Mouse (Mus musculus): ENCODE results near the gene Nrcam. TPM values are rescaled to one million over a fixed set of nuclear protein-coding genes. Genes with fewer than 3 reads are reported as not detected.

Nrcam gene
- total RNA-seq, 2 experiments from 2014 or later: 0.32 to 0.45 TPM

- DNase-seq: no peak
These were observed 26.4 kb downstream of the Nrcam start for GRCm38 (mm10) chr12:44355116-44355515.

DNA sequence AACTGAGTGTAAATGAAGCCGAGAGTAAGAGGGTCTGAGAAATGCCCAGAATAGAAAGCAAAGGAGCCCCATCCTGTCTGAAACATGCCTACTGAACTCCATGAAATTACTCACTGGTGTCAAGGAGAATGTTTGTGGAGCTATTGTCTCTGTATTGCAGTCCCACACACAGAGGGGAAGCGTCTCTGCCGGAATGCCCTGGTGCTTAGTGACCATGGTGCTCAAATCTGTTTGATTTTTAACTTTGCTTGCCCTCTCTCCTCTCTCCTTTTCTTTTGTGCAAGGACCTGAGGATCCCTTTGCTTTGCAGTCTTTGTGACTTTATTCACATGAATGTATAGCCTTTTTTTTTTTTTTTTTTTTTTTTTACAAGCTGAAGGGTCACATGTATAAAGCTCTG, 28.8 kb downstream of the Nrcam start:
- intact Hi-C loops (cut with DNase I): no loop called here
- no peak for DNase-seq

More at GRCm38 (mm10) chr12:44355116-44355515, 26.4 kb downstream of the Nrcam start:
- intact Hi-C loops (cut with DNase I): no loop called here

DNA sequence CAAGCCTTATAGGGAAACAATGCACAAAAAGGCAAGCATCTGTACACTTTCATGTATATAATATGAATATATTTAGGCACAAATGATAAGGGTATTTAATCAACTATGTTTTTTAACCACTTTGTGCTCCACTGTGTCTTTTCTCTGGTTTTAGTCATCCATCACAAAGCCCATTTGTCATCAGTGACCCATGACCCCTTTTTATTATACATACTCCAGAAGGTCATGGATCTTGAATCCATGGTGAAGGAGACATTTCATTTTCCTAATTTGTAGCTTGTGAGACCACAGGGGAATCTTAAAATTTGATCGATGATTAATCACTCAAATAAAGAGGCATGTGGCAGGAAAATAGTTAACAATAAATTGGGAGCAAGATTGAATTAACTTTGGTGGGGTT, 29.2 kb downstream of the Nrcam start:
- intact Hi-C loops (cut with DNase I): no loop called here
- DNase-seq: no peak

DNA sequence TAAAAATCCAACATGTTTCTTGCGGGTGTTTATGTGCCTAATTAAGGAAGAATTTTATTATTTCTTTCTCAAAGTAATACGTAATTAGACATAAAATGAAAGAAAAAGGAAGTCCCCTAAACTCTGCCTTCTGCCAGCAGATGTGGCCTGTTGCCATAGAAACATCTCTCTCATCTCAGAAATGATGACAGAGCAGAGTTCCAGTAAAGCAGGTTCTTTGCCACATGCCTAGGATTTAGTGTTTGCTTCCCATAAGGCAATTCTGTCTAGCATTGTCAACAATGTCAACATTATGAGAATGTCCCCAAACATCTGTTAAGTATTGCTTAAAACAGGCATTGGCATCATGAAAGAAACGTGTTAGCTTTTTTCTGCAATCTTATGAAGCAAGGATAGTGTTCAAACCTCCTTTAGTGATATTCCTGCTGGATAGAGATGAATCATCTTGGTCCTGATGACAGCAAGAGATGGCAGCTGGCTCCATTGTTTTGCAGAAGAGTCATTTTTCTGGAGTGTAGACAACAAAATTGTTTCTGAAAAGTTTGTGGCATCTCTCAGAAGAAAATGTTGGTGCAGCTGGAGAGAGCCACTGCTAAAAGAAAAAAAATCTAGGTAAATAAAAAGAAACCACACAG, 42.5 kb downstream of the Nrcam start:
- DNase-seq: no peak
- intact Hi-C loops (cut with DNase I): no loop called here

GRCm38 (mm10) chr12:44375956-44376355, 47.3 kb downstream of the Nrcam start:
- intact Hi-C loops (cut with DNase I): no loop called here
- DNase-seq: no peak

- intact Hi-C loops (cut with DNase I): no loop called here
These were observed 49.9 kb downstream of the Nrcam start for GRCm38 (mm10) chr12:44378431-44379161.

GRCm38 (mm10) chr12:44380805-44381204, 52.1 kb downstream of the Nrcam start:
- intact Hi-C loops (cut with DNase I): no loop called here
- no peak for DNase-seq

More at GRCm38 (mm10) chr12:44378431-44379161, 49.9 kb downstream of the Nrcam start:
- DNase-seq: no peak

DNA sequence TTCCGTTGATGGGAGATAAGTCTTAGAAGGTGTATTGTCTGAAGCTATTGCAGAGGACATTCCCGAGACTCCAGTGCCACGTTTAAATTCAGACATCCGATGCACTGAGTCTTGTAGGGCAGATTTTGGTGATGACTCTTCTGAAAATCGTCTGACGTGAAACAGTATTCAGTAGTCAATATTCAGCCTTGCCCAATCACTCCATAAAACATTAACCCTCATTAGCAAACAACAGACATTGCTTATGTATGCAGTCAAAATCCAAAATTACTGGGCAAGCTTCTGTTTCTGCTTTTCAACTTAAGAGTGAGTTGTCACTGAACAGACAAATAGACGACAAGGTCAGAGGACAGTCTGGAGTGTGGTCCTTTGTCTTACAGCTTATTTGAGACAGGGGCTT, 57.7 kb downstream of the Nrcam start:
- intact Hi-C loops (cut with DNase I): no loop called here
- DNase-seq: no peak

- intact Hi-C loops (cut with DNase I): no loop called here
- DNase-seq: no peak
These were observed 59.5 kb downstream of the Nrcam start for GRCm38 (mm10) chr12:44388220-44388619.

- no peak for DNase-seq
- intact Hi-C loops (cut with DNase I): no loop called here
These were observed 61.9 kb downstream of the Nrcam start for GRCm38 (mm10) chr12:44390391-44391137.

GRCm38 (mm10) chr12:44394901-44395300, 66.2 kb downstream of the Nrcam start:
- intact Hi-C loops (cut with DNase I): no loop called here
- DNase-seq: no peak

DNA sequence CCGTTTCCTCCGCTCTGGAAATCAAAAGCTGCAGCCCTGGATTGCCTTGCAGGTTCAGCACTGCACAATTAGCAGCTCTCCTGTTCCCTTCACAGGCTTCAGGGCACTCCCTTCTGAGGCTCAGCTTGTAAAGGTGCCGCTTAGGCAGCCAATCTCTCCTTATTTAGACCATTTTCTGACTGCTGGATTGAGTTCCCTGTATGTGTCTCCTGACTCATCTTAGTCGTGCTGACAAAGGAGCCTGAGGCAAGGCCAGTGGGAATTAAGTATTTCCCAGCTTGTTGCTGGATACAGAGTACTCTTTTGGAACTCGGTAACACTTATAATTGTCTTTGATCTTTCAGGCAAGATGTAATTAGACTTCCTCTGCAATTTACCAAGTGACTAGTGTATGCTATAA, 69.1 kb downstream of the Nrcam start:
- no peak for DNase-seq
- intact Hi-C loops (cut with DNase I): no loop called here

DNA sequence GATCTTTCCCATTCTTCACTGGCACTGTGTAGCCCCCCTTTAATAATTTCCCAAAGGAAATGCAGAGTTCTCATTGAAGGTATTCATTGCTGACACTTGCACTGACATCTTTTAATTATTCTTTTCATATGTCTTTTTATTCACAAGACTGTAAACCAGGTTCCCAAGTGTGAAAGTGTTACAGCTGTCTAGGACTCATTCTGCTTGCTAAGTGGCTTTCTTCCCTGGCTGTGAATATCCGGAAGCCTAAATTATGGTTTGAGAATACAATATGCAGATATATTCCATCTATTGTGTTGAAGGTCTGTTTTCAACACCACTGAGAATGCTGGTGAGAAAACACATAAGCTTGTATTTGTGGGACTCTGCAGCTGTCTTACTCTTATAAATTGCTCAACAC, 73.4 kb downstream of the Nrcam start:
- intact Hi-C loops (cut with DNase I): no loop called here
- no peak for DNase-seq

DNA sequence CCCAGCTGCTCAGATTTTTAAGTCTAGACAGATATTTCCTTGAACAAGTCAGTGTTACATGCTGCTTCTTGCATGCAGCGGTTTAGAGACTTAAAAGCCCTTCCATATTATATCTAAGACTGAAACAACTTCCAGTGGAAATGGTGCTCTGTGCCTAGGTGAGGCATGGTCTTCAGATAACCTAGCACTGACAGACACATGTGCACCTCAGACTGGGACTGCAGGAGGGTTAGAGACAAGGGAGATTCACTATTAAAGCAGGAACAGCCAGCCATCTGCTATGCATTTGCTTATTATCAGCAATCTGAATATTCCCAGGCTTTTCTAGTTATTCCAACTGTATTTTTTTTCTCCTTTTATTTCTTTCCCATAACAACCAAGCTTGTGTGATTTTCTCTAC, 74.6 kb downstream of the Nrcam start:
- no peak for DNase-seq
- intact Hi-C loops (cut with DNase I): no loop called here

GRCm38 (mm10) chr12:44403731-44404424, 75.2 kb downstream of the Nrcam start:
- intact Hi-C loops (cut with DNase I): no loop called here
- DNase-seq: no peak

- DNase-seq: no peak
- intact Hi-C loops (cut with DNase I): no loop called here
These were observed 81.1 kb downstream of the Nrcam start for GRCm38 (mm10) chr12:44409786-44410185.

DNA sequence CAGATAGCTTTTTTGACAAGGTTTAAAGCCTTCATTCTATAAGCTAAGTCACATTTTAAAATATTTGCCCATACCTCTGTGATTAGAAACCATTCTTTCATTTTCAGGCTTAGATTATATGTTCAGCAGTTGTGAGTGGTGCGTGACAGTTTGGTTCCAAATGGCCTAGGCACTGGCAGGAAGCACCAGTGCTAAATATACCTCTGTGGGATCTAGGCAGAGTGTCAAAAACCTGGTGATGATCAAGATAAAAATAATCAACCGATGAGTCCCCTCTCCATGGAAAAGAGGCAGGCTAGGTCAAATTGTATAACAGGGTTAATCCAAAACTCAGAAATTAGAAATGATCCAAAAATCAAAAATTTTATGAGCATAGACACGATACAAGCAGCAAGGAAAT, 82.3 kb downstream of the Nrcam start:
- intact Hi-C loops (cut with DNase I): no loop called here
- DNase-seq: no peak

DNA sequence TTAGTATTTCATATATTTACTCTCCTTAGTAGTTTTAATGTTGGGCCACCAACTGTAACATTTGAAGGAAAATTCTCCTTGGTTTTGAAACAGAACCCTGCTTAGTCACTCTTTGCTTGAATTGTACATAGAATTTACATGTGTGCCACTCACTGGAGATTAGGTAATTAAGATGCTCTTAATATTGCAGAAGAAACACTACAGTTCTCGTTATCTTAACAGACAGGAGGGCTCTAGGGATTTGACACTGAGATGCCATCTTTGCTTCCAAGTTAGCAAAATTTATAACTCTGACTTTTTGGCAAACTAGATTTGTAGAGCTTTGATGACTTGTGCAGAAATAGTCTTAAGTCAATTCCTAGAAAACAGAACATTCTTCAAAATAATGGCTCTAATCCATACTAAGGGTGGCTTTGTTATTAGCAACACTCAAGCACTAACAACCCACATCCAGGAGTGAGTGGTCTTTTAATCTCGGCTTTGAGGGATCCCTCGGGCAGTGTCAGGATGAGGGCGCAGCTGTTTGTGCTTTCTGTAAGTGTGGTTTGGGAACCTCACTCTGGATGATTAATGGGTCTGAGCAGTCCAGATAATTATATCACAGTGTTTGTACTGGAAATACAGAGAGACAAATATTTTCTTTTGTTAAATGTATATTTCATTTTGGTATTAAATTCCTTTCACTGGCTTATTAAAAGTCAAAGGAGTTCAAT, 93.6 kb downstream of the Nrcam start:
- intact Hi-C loops (cut with DNase I): no loop called here
- DNase-seq: no peak

GRCm38 (mm10) chr12:44422867-44423255, 94.2 kb downstream of the Nrcam start:
- intact Hi-C loops (cut with DNase I): no loop called here
- no peak for DNase-seq

DNA sequence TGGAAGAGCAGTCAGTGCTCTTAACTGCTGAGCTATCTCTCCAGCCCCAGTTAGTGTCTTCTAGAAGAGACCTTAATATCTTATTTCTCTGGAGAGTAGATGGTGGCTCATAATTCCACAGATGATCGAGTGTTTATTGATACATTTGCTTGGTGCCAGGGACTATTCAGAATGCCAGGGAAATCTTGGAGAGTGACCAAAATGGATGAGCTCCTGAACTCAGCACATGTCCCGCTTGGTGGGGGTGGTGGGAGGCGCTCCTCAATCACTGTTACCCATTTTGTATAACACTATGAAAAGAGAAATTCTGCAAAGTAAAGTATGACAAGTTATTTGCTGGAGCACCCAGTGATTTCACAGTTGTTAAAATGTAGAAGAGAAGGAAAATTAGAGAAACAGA, 95.3 kb downstream of the Nrcam start:
- DNase-seq: no peak

More for the DNA sequence above, 95.3 kb downstream of the Nrcam start:
- intact Hi-C loops (cut with DNase I): no loop called here

All from heart, postnatal 14 days (tissue).